Comparison of ENCODE assay signal across 14 mouse cellular contexts in genomic region chr2:148325854-148326387, GRCm38 (mm10).
A peak's percentile ranks its signal among the peaks of the same experiment; 100 is the strongest.
DNase-seq lines count a peak whose midpoint lies in the region; ATAC-seq and TF ChIP-seq lines count a peak whose summit lies in the region.
"Had no signal": no experiment of that assay in that cellular context is flagged by ENCODE, and none has a peak within 500 bp of the region (broad histone marks: within the 10 kb centered on the region; RNA-seq: fewer than 3 reads in every experiment).

No protein-coding gene starts in this region.

- TF ChIP-seq CTCF in gastrocnemius, adult 2 months (IDR thresholded peaks at IDR 0.05): no peak

- peaks cover 18% of the 10 kb centered on the region for H3K4me1 ChIP-seq in embryonic facial prominence, embryonic 13.5 days
- H3K4me1 ChIP-seq in limb, embryonic 14.5 days (ENCODE audit: control insufficient read depth, insufficient read depth, low read length): peaks cover 15% of the 10 kb centered on the region
- H3K4me1 ChIP-seq: intestine, embryonic 15.5 days had no signal

- no peak overlapping the region for H3K4me3 ChIP-seq in embryonic facial prominence, embryonic 13.5 days
- no peak overlapping the region for H3K4me3 ChIP-seq in limb, embryonic 14.5 days (replicated peaks; ENCODE audit: low read length)
- H3K4me3 ChIP-seq in gastrocnemius, adult 2 months: no peak overlapping the region
- H3K4me3 ChIP-seq: heart, adult 2 months; intestine, embryonic 15.5 days; neural tube, embryonic 13.5 days had no signal

- H3K9ac ChIP-seq in embryonic facial prominence, embryonic 13.5 days: no peak overlapping the region
- H3K9ac ChIP-seq in limb, embryonic 14.5 days (ENCODE audit: low read depth, low read length, severe bottlenecking): no peak overlapping the region
- H3K9ac ChIP-seq: intestine, embryonic 15.5 days; liver, embryonic 14.5 days; neural tube, embryonic 13.5 days had no signal

- 0 out of 2 replicates have a peak overlapping the region, but pooled peaks have one; percentile 18 for H3K27ac ChIP-seq in embryonic facial prominence, embryonic 13.5 days
- no peak overlapping the region for H3K27ac ChIP-seq in limb, embryonic 14.5 days (replicated peaks; ENCODE audit: low read depth, low read length)
- no peak overlapping the region for H3K27ac ChIP-seq in gastrocnemius, adult 2 months
- H3K27ac ChIP-seq: heart, adult 2 months; intestine, embryonic 15.5 days; liver, embryonic 14.5 days; neural tube, embryonic 13.5 days had no signal

- intact Hi-C loops in gastrocnemius, adult 2 months (cut with DNase I): no loop called here

- H3K4me2 ChIP-seq in embryonic facial prominence, embryonic 13.5 days: no peak overlapping the region
- no peak overlapping the region for H3K4me2 ChIP-seq in limb, embryonic 14.5 days (replicated peaks; ENCODE audit: low read depth, low read length, severe bottlenecking)
- H3K4me2 ChIP-seq: intestine, embryonic 15.5 days; neural tube, embryonic 13.5 days had no signal

- DNase-seq in layer of hippocampus, adult 18-20 months (ENCODE audit: low spot score in 2 of 2): peak; percentile 44 to 62
- DNase-seq in layer of hippocampus, postnatal 25 days (ENCODE audit: extremely low spot score in 1 of 2, low spot score in 1 of 2): no peak
- DNase-seq in embryo, embryonic 10 days (ENCODE audit: low spot score): peak; percentile 51
- DNase-seq in limb, embryonic 14.5 days (ENCODE audit: low spot score): no peak
- DNase-seq in gastrocnemius, adult 2 months: no peak
- DNase-seq in cerebellum, adult 11 months: no peak
- DNase-seq: adrenal gland, postnatal 25 days; heart, adult 2 months; kidney, postnatal 10 days; lung, postnatal 14 days had no signal

- no peaks in the 10 kb centered on the region for H3K36me3 ChIP-seq in embryonic facial prominence, embryonic 13.5 days
- H3K36me3 ChIP-seq in limb, embryonic 14.5 days (ENCODE audit: control insufficient read depth, insufficient read depth, low read length): no peaks in the 10 kb centered on the region
- H3K36me3 ChIP-seq: intestine, embryonic 15.5 days; neural tube, embryonic 13.5 days had no signal

- H3K27me3 ChIP-seq in embryonic facial prominence, embryonic 13.5 days: no peaks in the 10 kb centered on the region
- H3K27me3 ChIP-seq in limb, embryonic 14.5 days (ENCODE audit: control insufficient read depth, insufficient read depth, low read length): no peaks in the 10 kb centered on the region
- H3K27me3 ChIP-seq: intestine, embryonic 15.5 days; neural tube, embryonic 13.5 days had no signal

- 18% methylated on average over 4 of the region's 4 CpGs for WGBS in embryonic facial prominence, embryonic 13.5 days
- 28% methylated on average over 4 of the region's 4 CpGs for WGBS in limb, embryonic 14.5 days

- no peak for TF ChIP-seq POLR2A in limb, embryonic 14.5 days (IDR thresholded peaks at IDR 0.05; ENCODE audit: borderline replicate concordance, extremely low read depth, insufficient read depth, insufficient read length)

- H3K9me3 ChIP-seq in embryonic facial prominence, embryonic 13.5 days: no peaks in the 10 kb centered on the region
- no peaks in the 10 kb centered on the region for H3K9me3 ChIP-seq in limb, embryonic 14.5 days (ENCODE audit: control insufficient read depth, low read length)
- H3K9me3 ChIP-seq: intestine, embryonic 15.5 days; neural tube, embryonic 13.5 days had no signal

- no peak for ATAC-seq in embryonic facial prominence, embryonic 13.5 days (ENCODE audit: insufficient number of reproducible peaks, insufficient read depth, low FRiP score, low TSS enrichment, low read depth)
- ATAC-seq in limb, embryonic 14.5 days (ENCODE audit: low FRiP score, low read depth): peak; percentile 27; the same call in 1 of the 2 replicates
- ATAC-seq: intestine, embryonic 15.5 days had no signal

Comparison
In these comparisons a context has a peak if more than half of its experiments do, and no peak if none do; other contexts are left out.
1. DNase-seq: peak in layer of hippocampus, adult 18-20 months (2 of 2) and embryo, embryonic 10 days (single experiment); none in layer of hippocampus, postnatal 25 days (0 of 2), limb, embryonic 14.5 days (single experiment), gastrocnemius, adult 2 months (single experiment) and cerebellum, adult 11 months (single experiment).